Mouse (Mus musculus) kidney, postnatal 0 days (tissue): ENCODE data around the gene Adam15. TPM values are rescaled to one million over a fixed set of nuclear protein-coding genes. Genes with fewer than 3 reads are reported as not detected.

ENCODE experiments used
- ATAC-seq: fragments of 200-750 bp; cut with Nextera tagmentation; replicated peaks from 2 replicates; pipeline ENCODE4 v1.8.0; 2017; ENCODE audit warnings: low read depth, moderate number of reproducible peaks, moderate TSS enrichment, moderate library complexity; ENCODE audit not compliant: low FRiP score
- DNase-seq: peaks from one replicate; pipeline ENCODE4 v3.0.0-alpha.2; 2016; ENCODE audit warnings: low spot score
- H3K27ac ChIP-seq: fragments of 300-500 bp; sonication (generic); 2 replicates; pipeline ENCODE4 v1.5.1; 2014; ENCODE audit warnings: mild to moderate bottlenecking
- H3K27me3 ChIP-seq: fragments of 300-500 bp; sonication (generic); 2 replicates; pipeline ENCODE4 v1.6.1; 2014; ENCODE audit warnings: low read length, mixed read lengths; ENCODE audit not compliant: insufficient read depth
- H3K36me3 ChIP-seq: fragments of 300-500 bp; sonication (generic); 2 replicates; pipeline ENCODE4 v1.6.1; 2014; ENCODE audit warnings: low read length, mixed read lengths; ENCODE audit not compliant: insufficient read depth
- H3K4me1 ChIP-seq: fragments of 300-500 bp; sonication (generic); replicated peaks from 2 replicates; pipeline ENCODE4 v1.6.1; 2014; ENCODE audit warnings: antibody characterized with exemption, low read length, mixed read lengths; ENCODE audit not compliant: insufficient read depth
- H3K4me2 ChIP-seq: fragments of 300-500 bp; sonication (generic); 2 replicates; pipeline ENCODE4 v1.6.1; 2014; ENCODE audit warnings: mild to moderate bottlenecking, low read length, moderate library complexity, mixed read lengths
- H3K4me3 ChIP-seq: fragments of 300-500 bp; sonication (generic); replicated peaks from 2 replicates; pipeline ENCODE4 v1.5.1; 2014; ENCODE audit warnings: low read depth, low read length
- H3K9ac ChIP-seq: fragments of 300-500 bp; sonication (generic); 2 replicates; pipeline ENCODE4 v1.6.1; 2014; ENCODE audit warnings: low read depth, low read length
- H3K9me3 ChIP-seq: fragments of 300-500 bp; sonication (generic); replicated peaks from 2 replicates; pipeline ENCODE4 v1.6.1; 2016; ENCODE audit warnings: low read length, inconsistent platforms, mixed read lengths
- CTCF ChIP-seq: IDR thresholded peaks from 2 replicates; pipeline ENCODE4 v1.5.1; 2016; ENCODE audit warnings: antibody characterized with exemption, low read depth, mild to moderate bottlenecking, moderate library complexity
- WGBS: fragments of 180-500 bp; shearing (Covaris S2); extraction: QIAGEN DNeasy Blood & Tissue Kit; methylation state at CpG from one replicate; pipeline ENCODE4 v1.1.7; 2014; 5-methylcytosine and 5-hydroxymethylcytosine counted together
- polyA plus RNA-seq: library from polyadenylated mRNA; unstranded; fragments of >200 nt; fragmentation: Nextera tagmentation; extraction: Ambion mirVana; gene quantifications from 2 replicates; pipeline ENCODE4 v1.2.1, GENCODE M21; 2015

Adam15 gene
- polyA plus RNA-seq, 1 experiment from 2014 or later = 85.4 TPM

- ATAC-seq (no peak), DNase-seq (no peak)
- no peaks in the 10 kb centered on the region for H3K36me3 ChIP-seq
- no peaks in the 10 kb centered on the region for H3K9me3 ChIP-seq
- no peak overlapping the region for H3K27ac ChIP-seq
- 64% methylated on average over 6 of the region's 6 CpGs for WGBS
- H3K27me3 ChIP-seq = no peaks in the 10 kb centered on the region
- H3K4me2 ChIP-seq = no peak overlapping the region
- peaks cover 3% of the 10 kb centered on the region; the same call in 1 of the 2 replicates for H3K4me1 ChIP-seq
- TF ChIP-seq CTCF = no peak
- H3K4me3 ChIP-seq = no peak overlapping the region
- H3K9ac ChIP-seq = no peak overlapping the region
Measured at GRCm38 (mm10) chr3:89304440-89304839, 45.4 kb downstream of the Adam15 start.

DNA sequence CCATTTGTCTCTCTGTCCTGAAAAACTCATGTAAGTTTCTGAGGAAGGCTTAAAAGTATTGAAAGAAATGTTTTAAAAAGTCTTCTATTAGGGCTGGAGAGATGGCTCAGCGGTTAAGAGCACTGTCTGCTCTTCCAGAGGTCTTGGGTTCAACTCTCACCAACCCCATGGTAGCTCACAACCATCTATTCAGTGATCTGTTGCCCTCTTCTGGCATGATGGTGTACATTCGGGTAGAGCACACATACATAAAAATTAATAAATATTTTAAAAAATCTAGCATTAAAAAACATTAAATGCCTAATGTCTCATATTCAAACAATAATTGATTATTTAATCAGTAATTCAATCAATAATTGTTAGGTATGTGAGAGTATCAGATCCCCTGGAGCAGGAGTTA lies 49.3 kb downstream of the Adam15 start:
- WGBS = 78% methylated on average over 2 of the region's 2 CpGs
- Histone ChIP-seq H3K4me1 (0 out of 2 replicates have a peak, but pooled peaks cover 2% of the 10 kb centered on the region), H3K27me3 (no peaks in the 10 kb centered on the region), H3K9ac (no peak overlapping the region), H3K27ac (no peak overlapping the region), H3K9me3 (no peaks in the 10 kb centered on the region), H3K4me2 (no peak overlapping the region), H3K4me3 (no peak overlapping the region), H3K36me3 (no peaks in the 10 kb centered on the region)
- no peak for ATAC-seq
- TF ChIP-seq CTCF = peak; percentile 47; the same call in 1 of the 2 replicates
- DNase-seq = no peak

GRCm38 (mm10) chr3:89300071-89300470 lies 49.7 kb downstream of the Adam15 start:
- H3K9me3 ChIP-seq = no peaks in the 10 kb centered on the region
- TF ChIP-seq CTCF = no peak
- ATAC-seq (peak; percentile 71), DNase-seq (no peak)
- H3K36me3 ChIP-seq = no peaks in the 10 kb centered on the region
- H3K9ac ChIP-seq = no peak overlapping the region; the same call in 1 of the 2 replicates
- no peak overlapping the region for H3K27ac ChIP-seq
- no peaks in the 10 kb centered on the region for H3K27me3 ChIP-seq
- H3K4me2 ChIP-seq = peak overlapping the region; percentile 50
- H3K4me3 ChIP-seq = peak overlapping the region; percentile 4; the same call in 1 of the 2 replicates
- 35% methylated on average over 1 of the region's 1 CpGs for WGBS
- no peaks in the 10 kb centered on the region for H3K4me1 ChIP-seq

- Histone ChIP-seq H3K4me1 (no peaks in the 10 kb centered on the region), H3K27me3 (no peaks in the 10 kb centered on the region), H3K4me3 (peak overlapping the region; percentile 4; the same call in 1 of the 2 replicates), H3K36me3 (no peaks in the 10 kb centered on the region), H3K4me2 (peak overlapping the region; percentile 50), H3K9me3 (no peaks in the 10 kb centered on the region), H3K9ac (peak overlapping the region; percentile 33; the same call in 1 of the 2 replicates), H3K27ac (peak overlapping the region; percentile 51; the same call in 1 of the 2 replicates)
- WGBS = 2% methylated on average over 14 of the region's 14 CpGs
- peak; percentile 30; the same call in 1 of the 2 replicates for TF ChIP-seq CTCF
- ATAC-seq (peak; percentile 62), DNase-seq (peak; percentile 79)
Measured at GRCm38 (mm10) chr3:89299499-89299898, 50.3 kb downstream of the Adam15 start.

- Histone ChIP-seq H3K4me2 (no peak overlapping the region), H3K4me3 (no peak overlapping the region), H3K9ac (no peak overlapping the region), H3K36me3 (no peaks in the 10 kb centered on the region), H3K27me3 (no peaks in the 10 kb centered on the region), H3K27ac (0 out of 2 replicates have a peak overlapping the region, but pooled peaks have one; percentile 51), H3K4me1 (no peaks in the 10 kb centered on the region), H3K9me3 (no peaks in the 10 kb centered on the region)
- no peak for DNase-seq
- TF ChIP-seq CTCF = no peak
- 86% methylated on average over 6 of the region's 6 CpGs for WGBS
- no peak for ATAC-seq
Measured at GRCm38 (mm10) chr3:89298908-89299307, 50.9 kb downstream of the Adam15 start.

DNA sequence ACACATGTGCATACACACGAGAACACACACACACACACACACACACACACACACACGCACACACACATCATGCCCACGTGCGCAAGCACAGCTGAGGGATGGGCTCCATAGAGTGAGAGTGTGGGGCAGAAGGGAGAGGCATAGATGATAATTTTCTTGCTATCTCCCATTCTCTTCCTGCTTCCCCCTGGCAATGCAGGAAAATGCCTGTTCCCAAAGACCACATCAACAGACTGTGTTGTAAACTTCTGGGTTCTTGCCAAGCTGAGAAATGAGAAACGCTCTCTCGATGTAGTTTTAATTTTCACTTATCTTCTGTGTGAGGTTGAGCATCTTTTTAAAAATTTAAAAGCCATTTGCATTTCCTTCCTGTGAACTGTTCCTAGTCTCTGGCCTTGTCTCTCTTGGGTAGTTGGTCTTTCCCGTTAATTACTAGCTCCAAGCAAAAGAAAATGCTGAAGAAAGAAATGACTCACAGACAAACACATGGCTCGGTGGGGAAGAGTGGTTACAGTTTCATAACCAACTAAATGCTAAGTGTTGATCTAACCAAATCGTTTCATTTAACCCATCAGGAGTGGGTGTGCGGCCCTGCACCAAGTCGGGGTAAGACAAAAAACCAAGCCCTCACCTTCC lies 52.9 kb downstream of the Adam15 start:
- ATAC-seq (no peak), DNase-seq (no peak)
- Histone ChIP-seq H3K36me3 (no peaks in the 10 kb centered on the region), H3K4me1 (no peaks in the 10 kb centered on the region), H3K9me3 (no peaks in the 10 kb centered on the region), H3K9ac (no peak overlapping the region), H3K27ac (no peak overlapping the region), H3K4me3 (no peak overlapping the region), H3K27me3 (no peaks in the 10 kb centered on the region), H3K4me2 (no peak overlapping the region)
- 81% methylated on average over 11 of the region's 11 CpGs for WGBS
- TF ChIP-seq CTCF = no peak
